ENCODE assay signal across 30 mouse cellular contexts in the genomic region with DNA sequence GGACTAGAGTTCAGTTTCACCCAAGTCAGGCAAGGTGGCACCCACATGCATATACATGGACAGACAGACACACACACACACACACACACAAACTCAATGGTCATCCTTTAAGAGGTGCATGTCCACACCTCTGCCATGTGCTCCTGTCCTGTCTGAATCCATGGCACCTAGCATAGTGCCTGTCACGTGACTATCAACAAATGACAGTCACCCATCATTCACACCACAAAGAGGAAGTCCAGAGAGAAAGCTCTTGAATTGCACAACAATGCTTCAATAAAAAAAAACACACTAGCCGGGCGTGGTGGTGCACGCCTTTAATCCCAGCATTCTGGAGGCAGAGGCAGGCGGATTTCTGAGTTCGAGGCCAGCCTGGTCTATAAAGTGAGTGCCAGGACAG. TPM values are rescaled to one million over a fixed set of nuclear protein-coding genes. Genes with fewer than 3 reads are reported as not detected.
DNase-seq lines count a peak whose midpoint lies in the region; ATAC-seq and TF ChIP-seq lines count a peak whose summit lies in the region.
"Had no signal": no experiment of that assay in that cellular context is flagged by ENCODE, and none has a peak within 500 bp of the region (broad histone marks: within the 10 kb centered on the region; RNA-seq: fewer than 3 reads in every experiment).

No protein-coding gene starts in this region.

- no peak overlapping the region for H3K27ac ChIP-seq in midbrain, embryonic 11.5 days (ENCODE audit: low read depth, low read length)
- H3K27ac ChIP-seq in midbrain, embryonic 16.5 days (ENCODE audit: low read length): no peak overlapping the region
- no peak overlapping the region for H3K27ac ChIP-seq in midbrain, postnatal 0 days (ENCODE audit: low read depth, low read length)
- H3K27ac ChIP-seq: embryonic facial prominence, embryonic 13.5 days; forebrain, embryonic 10.5 days; heart, embryonic 13.5 days; hindbrain, postnatal 0 days; intestine, embryonic 15.5 days; liver, embryonic 12.5 days; midbrain, embryonic 13.5 days had no signal

- H3K4me2 ChIP-seq in midbrain, embryonic 11.5 days: no peak overlapping the region
- H3K4me2 ChIP-seq in midbrain, embryonic 16.5 days (ENCODE audit: low read length): no peak overlapping the region
- no peak overlapping the region for H3K4me2 ChIP-seq in midbrain, postnatal 0 days (ENCODE audit: low read depth, low read length, poor library complexity, severe bottlenecking)
- H3K4me2 ChIP-seq: embryonic facial prominence, embryonic 13.5 days; heart, embryonic 13.5 days; intestine, embryonic 15.5 days; liver, embryonic 12.5 days; midbrain, embryonic 13.5 days had no signal

- H3K36me3 ChIP-seq in midbrain, embryonic 11.5 days (ENCODE audit: control insufficient read depth, insufficient read depth, low read length): no peaks in the 10 kb centered on the region
- no peaks in the 10 kb centered on the region for H3K36me3 ChIP-seq in midbrain, embryonic 16.5 days (ENCODE audit: control insufficient read depth, insufficient read depth, low read length)
- H3K36me3 ChIP-seq in midbrain, postnatal 0 days (ENCODE audit: insufficient read depth, low read length): no peaks in the 10 kb centered on the region
- H3K36me3 ChIP-seq: embryonic facial prominence, embryonic 13.5 days; forebrain, embryonic 10.5 days; intestine, embryonic 15.5 days; liver, embryonic 12.5 days; midbrain, embryonic 13.5 days had no signal

- no peak for TF ChIP-seq CTCF in midbrain, postnatal 0 days (IDR thresholded peaks at IDR 0.05)

- H3K27me3 ChIP-seq in midbrain, embryonic 11.5 days (ENCODE audit: control insufficient read depth, insufficient read depth, low read length): no peaks in the 10 kb centered on the region
- H3K27me3 ChIP-seq in midbrain, embryonic 16.5 days (ENCODE audit: control insufficient read depth, insufficient read depth, low read depth, low read length): no peaks in the 10 kb centered on the region
- H3K27me3 ChIP-seq in midbrain, postnatal 0 days (ENCODE audit: insufficient read depth, low read length): no peaks in the 10 kb centered on the region
- H3K27me3 ChIP-seq: heart, embryonic 13.5 days; intestine, embryonic 15.5 days; liver, embryonic 12.5 days; midbrain, embryonic 13.5 days had no signal

- no peak overlapping the region for H3K4me3 ChIP-seq in midbrain, embryonic 11.5 days (ENCODE audit: low read depth, low read length)
- no peak overlapping the region for H3K4me3 ChIP-seq in midbrain, embryonic 16.5 days (ENCODE audit: low read depth, low read length)
- no peak overlapping the region for H3K4me3 ChIP-seq in midbrain, postnatal 0 days (ENCODE audit: low read depth, low read length)
- H3K4me3 ChIP-seq: embryonic facial prominence, embryonic 13.5 days; forebrain, embryonic 10.5 days; heart, embryonic 13.5 days; intestine, embryonic 15.5 days; liver, embryonic 12.5 days; midbrain, embryonic 13.5 days had no signal

- WGBS in midbrain, embryonic 11.5 days: 92% methylated on average over 6 of the region's 6 CpGs
- 94% methylated on average over 6 of the region's 6 CpGs for WGBS in midbrain, embryonic 16.5 days
- 92% methylated on average over 6 of the region's 6 CpGs for WGBS in midbrain, postnatal 0 days

- peak; percentile 72 for DNase-seq in midbrain, embryonic 11.5 days (ENCODE audit: low spot score, missing footprints)
- DNase-seq in ES-CJ7 (ENCODE audit: low read depth, low spot score): peak; percentile 41
- DNase-seq in urinary bladder, postnatal 14 days (ENCODE audit: low spot score): no peak
- no peak for DNase-seq in midbrain, postnatal 0 days (ENCODE audit: low spot score)
- DNase-seq: adrenal gland, postnatal 25 days; cerebellum, adult 11-12 months; cerebellum, adult 9-11 months; gastrocnemius, postnatal 36 days; heart, postnatal 10 days; kidney, adult 9 months; kidney, postnatal 10 days; layer of hippocampus, postnatal 36 days; left cerebral cortex, postnatal 4 days; liver, postnatal 0 days; lung, postnatal 10 days; right cerebral cortex, adult 18-20 months; spleen, adult 18-20 months had no signal

- peaks cover 28% of the 10 kb centered on the region for H3K4me1 ChIP-seq in midbrain, embryonic 11.5 days (ENCODE audit: control insufficient read depth, insufficient read depth, low read length)
- peaks cover 12% of the 10 kb centered on the region for H3K4me1 ChIP-seq in midbrain, embryonic 16.5 days (ENCODE audit: control insufficient read depth, insufficient read depth, low read length)
- no peaks in the 10 kb centered on the region for H3K4me1 ChIP-seq in midbrain, postnatal 0 days (ENCODE audit: insufficient read depth, low read length)

- no peak overlapping the region for H3K9ac ChIP-seq in midbrain, embryonic 11.5 days (ENCODE audit: low read length)
- no peak overlapping the region for H3K9ac ChIP-seq in midbrain, embryonic 16.5 days (ENCODE audit: low read depth, low read length)
- no peak overlapping the region for H3K9ac ChIP-seq in midbrain, postnatal 0 days (replicated peaks; ENCODE audit: low read length, poor library complexity, severe bottlenecking)
- H3K9ac ChIP-seq: embryonic facial prominence, embryonic 13.5 days; heart, embryonic 13.5 days; intestine, embryonic 15.5 days; liver, embryonic 12.5 days; liver, postnatal 0 days; midbrain, embryonic 13.5 days had no signal

- no peaks in the 10 kb centered on the region for H3K9me3 ChIP-seq in midbrain, embryonic 11.5 days (ENCODE audit: control insufficient read depth, low read length)
- H3K9me3 ChIP-seq in midbrain, embryonic 16.5 days (replicated peaks; ENCODE audit: control insufficient read depth, low read length, poor library complexity, severe bottlenecking): no peaks in the 10 kb centered on the region
- no peaks in the 10 kb centered on the region for H3K9me3 ChIP-seq in midbrain, postnatal 0 days (ENCODE audit: low read length)
- H3K9me3 ChIP-seq: embryonic facial prominence, embryonic 13.5 days; forebrain, embryonic 10.5 days; heart, embryonic 13.5 days; intestine, embryonic 15.5 days; liver, embryonic 12.5 days; midbrain, embryonic 13.5 days had no signal

- no peak for ATAC-seq in midbrain, embryonic 11.5 days (ENCODE audit: low FRiP score)
- ATAC-seq in midbrain, embryonic 16.5 days: no peak
- ATAC-seq in common myeloid progenitor, adult 5-6 weeks (replicated peaks; ENCODE audit: low read depth, poor library complexity, severe bottlenecking): peak; percentile 63
- ATAC-seq in monocyte, adult 5-6 weeks (replicated peaks; ENCODE audit: insufficient number of reproducible peaks, low FRiP score, low TSS enrichment, poor library complexity, severe bottlenecking): peak; percentile 68
- no peak for ATAC-seq in CD4-positive, CD25-positive, alpha-beta regulatory T cell, adult 4 months
- no peak for ATAC-seq in midbrain, postnatal 0 days (ENCODE audit: low FRiP score)
- ATAC-seq: hindbrain, postnatal 0 days; intestine, embryonic 15.5 days; liver, embryonic 12.5 days; liver, postnatal 0 days; midbrain, embryonic 13.5 days; Patski had no signal

RNA-seq across cellular contexts. Expression of gene Fam189a2, which starts 8.5 kb away (rescaled TPM):
- 2.6 and 2.8 TPM in 2 replicates for polyA plus RNA-seq in midbrain, embryonic 11.5 days (2014; fragmentation: Nextera tagmentation; extraction: Ambion mirVana)
- 1.5 and 2.3 TPM in 2 replicates for polyA plus RNA-seq in midbrain, embryonic 16.5 days (2015; fragmentation: Nextera tagmentation; extraction: Ambion mirVana)
- total RNA-seq in common myeloid progenitor, adult 5-6 weeks (2017): not detected in 2 replicates
- not detected in 3 replicates for total RNA-seq in monocyte, adult 5-6 weeks (2017)
- polyA plus RNA-seq in CD4-positive, CD25-positive, alpha-beta regulatory T cell, adult 4 months (2017; shearing (Covaris generic)): not detected
- 16.3 and 16.9 TPM in 2 replicates for total RNA-seq in midbrain, postnatal 0 days (2014; rRNA removed)
- polyA plus RNA-seq in midbrain, postnatal 0 days (2015; fragmentation: Nextera tagmentation; extraction: Ambion mirVana): 2.5 and 3.2 TPM in 2 replicates
- total RNA-seq: neutrophil, adult 5-6 weeks had no signal

Comparison
In these comparisons a context has a peak if more than half of its experiments do, and no peak if none do; other contexts are left out.
1. DNase-seq: peak in midbrain, embryonic 11.5 days (single experiment) and ES-CJ7 (single experiment); none in urinary bladder, postnatal 14 days (single experiment) and midbrain, postnatal 0 days (single experiment).
2. ATAC-seq: peak in common myeloid progenitor, adult 5-6 weeks (single experiment) and monocyte, adult 5-6 weeks (single experiment); none in midbrain, embryonic 11.5 days (single experiment), midbrain, embryonic 16.5 days (single experiment), CD4-positive, CD25-positive, alpha-beta regulatory T cell, adult 4 months (single experiment) and midbrain, postnatal 0 days (single experiment).